Mouse (Mus musculus) thymus, adult 2 months (tissue): ENCODE data around the gene Glis2.

Experiments used
- CTCF ChIP-seq: fragments of 200-500 bp; IDR thresholded peaks from 2 replicates; pipeline ENCODE4 v1.5.1; 2012; ENCODE audit warnings: mild to moderate bottlenecking, control low read depth, low read length, moderate library complexity, borderline replicate concordance; ENCODE audit not compliant: control insufficient read depth, poor library complexity, insufficient read depth; ENCODE audit errors: extremely low read depth
- POLR2A ChIP-seq: fragments of 200-500 bp; IDR thresholded peaks from 2 replicates; pipeline ENCODE4 v1.6.1; 2012; ENCODE audit warnings: mild to moderate bottlenecking, low read length, control low read depth, moderate library complexity; ENCODE audit not compliant: control insufficient read depth, poor library complexity, insufficient read depth; ENCODE audit errors: extremely low read depth

- TF ChIP-seq CTCF (no peak), POLR2A (no peak)
These were observed 3.5 kb downstream of the Glis2 start for GRCm38 (mm10) chr16:4598041-4598440.
